Mouse (Mus musculus) cerebellum, adult 2 months (tissue): Measurements from ENCODE around the gene Ccr3. TPM values are rescaled to one million over a fixed set of nuclear protein-coding genes. Genes with fewer than 3 reads are reported as not detected.
"Not testable (repeated sequence)": the region's sequence is repeated elsewhere in the genome, so short reads cannot be mapped to it uniquely, and the experiment has no call there.

Experiments used
- DNase-seq, 2 experiments: peaks; one replicate each; pipeline ENCODE4 v3.0.0; 2021
- H3K27ac ChIP-seq: fragments of 200-500 bp; 2 replicates; pipeline ENCODE4 v1.5.1; 2012; ENCODE audit warnings: low read length, control low read depth, inconsistent platforms; ENCODE audit not compliant: insufficient read depth
- H3K27me3 ChIP-seq: fragments of 200-500 bp; 2 replicates; pipeline ENCODE4 v1.6.1; 2012; ENCODE audit warnings: inconsistent platforms, mild to moderate bottlenecking, low read length, moderate library complexity; ENCODE audit not compliant: control insufficient read depth, insufficient read depth
- H3K4me1 ChIP-seq: fragments of 200-500 bp; 2 replicates; pipeline ENCODE4 v1.6.1; 2011; ENCODE audit warnings: low read length; ENCODE audit not compliant: control insufficient read depth, insufficient read depth
- H3K4me3 ChIP-seq: fragments of 200-500 bp; replicated peaks from 2 replicates; pipeline ENCODE3; 2011; ENCODE audit warnings: mild to moderate bottlenecking, low read depth, low read length, control low read depth; ENCODE audit not compliant: insufficient read depth
- CTCF ChIP-seq: fragments of 200-500 bp; IDR thresholded peaks from 2 replicates; pipeline ENCODE4 v1.5.1; 2011; ENCODE audit warnings: low read depth, mild to moderate bottlenecking, control low read depth, low read length, moderate library complexity, borderline replicate concordance; ENCODE audit not compliant: insufficient read depth
- POLR2A ChIP-seq: fragments of 200-500 bp; IDR thresholded peaks from 2 replicates; pipeline ENCODE4 v1.6.1; 2011; ENCODE audit warnings: low read length, control low read depth, borderline replicate concordance; ENCODE audit not compliant: insufficient read depth
- WGBS: fragments of 180-500 bp; shearing (Covaris S2); methylation state at CpG from one replicate; pipeline ENCODE4 v1.1.7; 2018; 5-methylcytosine and 5-hydroxymethylcytosine counted together
- polyA plus RNA-seq: library from polyadenylated mRNA; depleted of rRNA; stranded (reverse); fragments of >200 nt; gene quantifications from 2 replicates; pipeline ENCODE4 v1.2.3, GENCODE M21; 2012; rRNA removed

Ccr3 gene
- polyA plus RNA-seq, 1 experiment: not detected

DNA sequence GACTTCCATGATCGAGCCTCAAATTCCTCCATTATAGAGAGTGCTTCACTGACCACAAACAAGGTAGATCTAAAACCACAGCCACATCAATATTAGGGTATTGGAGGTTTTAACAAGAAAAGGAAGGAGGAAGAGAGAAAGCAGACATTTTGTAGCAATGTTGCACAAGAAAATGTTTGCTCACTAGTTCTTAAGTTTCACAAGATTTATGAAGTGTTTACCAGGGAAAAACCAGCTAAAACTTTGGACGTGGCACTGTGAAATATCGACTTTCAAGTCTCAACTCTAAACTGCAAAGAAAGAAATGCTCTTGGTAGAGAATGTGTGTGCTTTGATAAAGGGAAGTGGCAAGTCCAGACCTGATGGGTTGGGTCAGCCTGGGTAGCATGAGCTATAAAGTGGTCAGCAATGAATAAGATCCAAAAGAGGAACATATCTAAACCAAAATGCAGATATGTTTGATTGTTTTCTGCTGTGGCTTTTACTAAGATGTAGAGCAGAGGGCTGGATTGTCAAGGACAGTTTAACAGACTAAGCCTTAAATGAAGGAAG is 34.5 kb downstream of the Ccr3 start:
- H3K27me3 ChIP-seq: no peaks in the 10 kb centered on the region
- H3K27ac ChIP-seq: no peak overlapping the region
- 84% methylated on average over 3 of the region's 3 CpGs for WGBS
- no peak overlapping the region for H3K4me3 ChIP-seq
- TF ChIP-seq CTCF (no peak), POLR2A (no peak)
- no peaks in the 10 kb centered on the region for H3K4me1 ChIP-seq
- DNase-seq: no peak

DNA sequence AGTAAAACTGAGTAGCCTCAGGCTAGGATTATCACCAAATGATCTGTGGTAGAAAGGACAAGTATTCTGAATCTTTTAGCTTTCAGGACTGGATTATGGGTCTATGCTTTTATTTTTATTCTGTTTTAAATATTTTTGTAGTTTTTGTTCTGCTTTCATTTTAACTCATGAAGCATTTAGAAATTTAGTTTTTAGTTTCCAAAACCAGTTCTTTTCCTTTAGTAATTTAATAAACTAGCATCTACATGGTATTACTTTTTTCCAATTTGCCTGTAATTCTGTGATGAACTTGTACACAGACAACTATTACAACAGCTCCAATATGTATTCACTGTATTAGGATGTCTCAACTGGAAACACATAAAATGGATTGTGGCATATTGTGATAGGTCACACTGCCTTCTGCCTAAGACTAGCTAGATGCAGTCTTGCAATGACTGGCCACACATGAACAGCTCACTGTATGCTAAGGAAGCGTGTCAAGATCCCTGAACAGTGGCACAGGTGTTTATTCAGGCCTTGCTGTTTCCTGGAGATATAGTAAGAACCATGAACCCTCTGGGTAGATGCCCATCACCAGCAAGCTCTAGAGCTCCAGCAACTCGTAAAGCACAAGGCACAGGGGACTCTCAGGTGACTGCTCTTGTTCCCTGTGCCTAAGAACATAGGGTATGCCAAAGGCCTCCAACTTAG is 38.0 kb downstream of the Ccr3 start:
- WGBS: 60% methylated on average over 2 of the region's 2 CpGs
- Histone ChIP-seq H3K27ac (no peak overlapping the region), H3K4me3 (no peak overlapping the region), H3K27me3 (no peaks in the 10 kb centered on the region), H3K4me1 (no peaks in the 10 kb centered on the region)
- DNase-seq: no peak
- TF ChIP-seq POLR2A (no peak), CTCF (no peak)

DNA sequence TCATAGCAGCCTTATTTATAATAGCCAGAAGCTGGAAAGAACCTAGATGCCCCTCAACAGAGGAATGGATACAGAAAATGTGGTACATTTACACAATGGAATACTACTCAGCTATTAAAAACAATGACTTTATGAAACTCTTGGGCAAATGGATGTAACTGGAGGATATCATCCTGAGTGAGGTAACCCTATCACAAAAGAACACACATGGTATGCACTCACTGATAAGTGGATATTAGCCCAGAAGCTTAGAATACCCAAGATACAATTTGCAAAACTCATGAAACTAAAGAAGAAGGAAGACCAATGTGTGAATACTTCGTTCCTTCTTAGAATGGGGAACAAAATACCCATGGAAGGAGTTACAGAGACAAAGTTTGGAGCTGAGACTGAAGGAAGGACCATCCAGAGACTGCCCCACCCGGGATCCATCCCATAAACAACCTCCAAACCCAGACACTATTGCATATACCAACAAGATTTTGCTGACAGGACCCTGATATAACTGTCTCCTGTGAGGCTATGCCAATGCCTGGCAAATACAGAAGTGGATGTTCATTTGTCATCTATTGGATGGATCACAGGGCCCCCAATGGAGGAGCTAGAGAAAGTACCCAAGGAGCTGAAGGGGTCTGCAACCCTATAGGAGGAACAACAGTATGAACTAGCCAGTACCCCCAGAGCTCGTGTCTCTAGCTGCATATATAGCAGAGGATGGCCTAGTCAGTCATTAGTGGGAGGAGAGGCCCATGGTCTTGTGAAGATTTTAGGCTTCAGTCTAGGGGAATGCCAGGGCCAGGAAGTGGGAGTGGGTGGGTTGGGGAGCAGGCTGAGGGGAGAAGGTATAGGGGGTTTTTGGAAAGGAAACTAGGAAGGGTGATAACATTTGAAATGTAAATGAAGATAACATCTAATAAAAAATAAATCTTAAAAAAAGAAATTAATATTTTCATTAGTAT is 40.0 kb downstream of the Ccr3 start:
- H3K27me3 ChIP-seq, DNase-seq, H3K27ac ChIP-seq, H3K4me3 ChIP-seq, H3K4me1 ChIP-seq: not testable (repeated sequence)
- WGBS: 52% methylated on average over 3 of the region's 3 CpGs

DNA sequence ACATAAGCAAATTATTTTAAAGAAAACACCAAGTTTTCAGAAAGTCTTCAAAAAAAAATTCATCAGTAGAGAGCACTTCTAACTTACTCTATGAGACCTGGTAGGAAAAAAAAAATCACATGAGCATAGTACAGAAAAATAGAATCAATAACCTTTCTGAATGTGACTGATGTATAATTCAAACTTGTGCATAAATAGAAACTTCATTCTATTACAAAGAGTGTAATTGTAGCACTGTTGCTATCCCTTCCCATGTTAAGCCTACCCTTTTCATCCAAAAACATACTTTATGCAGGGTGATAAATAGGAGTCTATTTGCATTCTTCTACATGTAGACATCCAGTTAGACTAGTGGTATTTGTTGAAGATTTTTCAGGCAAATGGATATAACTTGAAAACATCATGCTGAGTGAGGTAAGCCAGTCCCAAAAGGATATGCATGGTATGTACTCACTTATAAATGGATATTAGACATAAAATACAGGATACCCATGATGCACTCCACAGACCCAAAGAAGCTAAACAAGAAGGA is 44.9 kb downstream of the Ccr3 start:
- DNase-seq: no peak
- H3K4me3 ChIP-seq: no peak overlapping the region
- TF ChIP-seq CTCF (no peak), POLR2A (no peak)

DNA sequence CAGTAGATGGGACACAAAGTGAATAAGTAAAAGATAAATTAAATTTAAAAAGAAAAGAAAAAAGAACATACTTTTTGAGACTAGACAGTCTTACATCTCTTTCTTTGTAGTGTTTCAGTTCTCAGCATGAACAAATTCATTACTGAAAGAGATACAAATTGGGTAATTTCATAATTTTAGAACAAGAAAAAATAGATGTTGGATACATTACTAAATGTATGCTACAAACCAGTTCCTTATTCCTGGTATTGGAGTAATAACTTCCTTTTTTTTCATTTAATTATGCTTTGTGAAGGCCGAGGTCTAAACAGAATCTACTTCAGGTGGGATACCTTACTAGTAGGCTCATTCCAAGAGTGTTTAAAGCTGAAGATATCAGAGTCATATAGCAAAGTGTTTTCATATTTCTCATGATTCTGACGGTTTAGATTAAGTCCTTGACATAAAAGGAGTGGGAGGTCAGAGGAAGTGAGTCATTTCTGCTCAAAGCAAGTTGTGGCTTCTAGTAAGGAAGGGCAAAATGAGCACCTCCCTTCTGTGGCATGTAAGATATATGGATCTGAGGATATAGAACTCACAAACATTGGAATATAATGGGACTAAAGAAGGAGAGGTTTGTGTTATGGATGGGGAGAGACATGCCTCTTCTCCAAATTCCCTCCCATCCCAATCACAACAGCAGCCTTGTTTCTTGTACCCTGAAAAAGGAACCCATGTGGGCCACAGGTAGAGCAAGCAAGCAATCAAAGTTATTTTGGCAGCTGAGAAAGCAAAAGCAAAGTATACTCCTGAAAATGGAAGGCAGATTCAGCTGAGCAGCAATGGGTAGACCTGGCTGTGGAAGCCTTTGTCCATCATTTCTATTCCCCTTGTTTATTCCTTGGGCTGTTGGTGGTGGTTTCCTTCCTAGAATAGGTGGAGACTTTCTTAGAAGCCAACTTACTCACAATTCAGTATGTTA is 46.6 kb downstream of the Ccr3 start:
- Histone ChIP-seq H3K27me3 (no peaks in the 10 kb centered on the region), H3K4me3 (no peak overlapping the region), H3K4me1 (no peaks in the 10 kb centered on the region), H3K27ac (no peak overlapping the region)
- WGBS: 67% methylated on average over 2 of the region's 2 CpGs
- DNase-seq: no peak
- TF ChIP-seq CTCF (no peak), POLR2A (no peak)

More for the DNA sequence above, 44.9 kb downstream of the Ccr3 start:
- H3K27me3 ChIP-seq: no peaks in the 10 kb centered on the region
- no peak overlapping the region for H3K27ac ChIP-seq
- H3K4me1 ChIP-seq: no peaks in the 10 kb centered on the region

DNA sequence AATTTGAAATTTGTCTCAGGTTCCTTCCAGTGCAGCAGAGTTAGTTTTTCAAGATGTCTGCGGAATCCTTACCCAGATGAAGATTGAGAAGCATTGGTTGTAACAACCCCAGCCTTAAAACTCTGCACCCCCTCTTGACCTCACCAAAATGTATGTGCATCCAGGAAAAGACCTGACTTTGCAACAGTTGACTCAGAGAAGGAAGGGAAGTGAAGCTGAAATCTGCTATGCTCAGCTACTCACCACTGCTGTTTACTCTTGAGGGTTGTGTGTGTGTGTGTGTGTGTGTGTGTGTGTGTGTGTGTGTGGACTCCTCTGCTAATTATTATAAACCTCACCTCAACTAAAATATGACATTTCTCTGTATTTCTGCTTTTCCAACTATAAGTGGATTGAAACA is 49.7 kb downstream of the Ccr3 start:
- 78% methylated on average over 1 of the region's 1 CpGs for WGBS
- Histone ChIP-seq H3K27me3 (no peaks in the 10 kb centered on the region), H3K4me1 (no peaks in the 10 kb centered on the region), H3K27ac (no peak overlapping the region), H3K4me3 (no peak overlapping the region)
- no peak for DNase-seq
- TF ChIP-seq CTCF: no peak

DNA sequence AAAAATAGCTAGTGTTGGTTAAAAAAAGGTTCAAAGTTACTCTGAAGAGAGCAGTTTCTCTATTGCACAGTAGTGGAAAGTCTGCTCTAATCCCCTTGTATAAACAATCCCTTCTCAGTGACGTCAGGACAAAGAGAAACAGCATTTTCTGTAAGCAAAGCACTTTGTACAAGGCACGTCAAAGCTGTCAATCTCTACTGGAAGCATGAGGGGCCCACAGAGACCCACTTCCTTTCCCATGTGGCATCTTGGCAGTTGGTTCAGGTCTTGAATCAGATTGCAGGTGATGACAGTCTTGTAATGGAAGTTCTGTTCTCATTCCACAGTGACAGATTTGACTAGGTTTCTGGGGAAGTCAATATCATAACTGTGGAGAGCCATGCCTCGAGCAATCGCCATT is 58.0 kb downstream of the Ccr3 start:
- H3K27me3 ChIP-seq: no peaks in the 10 kb centered on the region
- DNase-seq: no peak
- H3K27ac ChIP-seq: no peak overlapping the region
- TF ChIP-seq CTCF (no peak), POLR2A (no peak)
- H3K4me1 ChIP-seq: no peaks in the 10 kb centered on the region
- WGBS: 60% methylated on average over 4 of the region's 4 CpGs
- H3K4me3 ChIP-seq: no peak overlapping the region

DNA sequence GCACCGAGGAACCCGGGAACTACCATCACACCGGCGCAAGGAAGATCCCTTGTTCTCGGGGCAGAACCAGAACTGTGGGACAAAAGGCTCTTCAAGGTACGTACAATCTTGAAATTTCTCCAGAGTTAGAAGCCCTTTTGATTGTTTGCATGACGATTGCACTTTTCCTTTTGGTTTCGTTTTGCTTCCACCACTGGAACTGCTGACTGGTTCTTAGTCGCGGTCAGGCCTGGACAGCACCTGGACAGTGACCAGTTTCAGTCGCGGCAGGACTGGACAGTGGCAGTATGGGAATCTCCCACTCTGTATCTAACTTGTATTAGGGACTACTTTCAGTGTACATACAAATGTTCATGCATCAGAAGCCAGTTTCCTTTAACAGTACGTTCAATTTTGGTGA is 58.7 kb downstream of the Ccr3 start:
- not testable (repeated sequence) for H3K27ac ChIP-seq, DNase-seq, H3K4me3 ChIP-seq, H3K27me3 ChIP-seq, H3K4me1 ChIP-seq
- 90% methylated on average over 13 of the region's 13 CpGs for WGBS

Other genes starting within 250 kb of the Ccr3 start
- gene Cxcr6, start 215.5 kb upstream of the Ccr3 start, polyA plus RNA-seq: 0.06 and 0.07 TPM in 2 replicates
- 17.6 and 18.0 TPM in 2 replicates for gene Fyco1, start 170.1 kb upstream of the Ccr3 start, polyA plus RNA-seq
- gene Xcr1, start 159.9 kb upstream of the Ccr3 start, polyA plus RNA-seq: not detected in 2 replicates
- gene Ccr1, start 53.3 kb upstream of the Ccr3 start, polyA plus RNA-seq: 0.13 and 0.16 TPM in 2 replicates
- 0.10 TPM in 1 of 2 replicates, not detected in the other for gene Ccr1l1, start 43.6 kb upstream of the Ccr3 start, polyA plus RNA-seq
- gene Ccr2, start 80.0 kb downstream of the Ccr3 start, polyA plus RNA-seq: 0.10 and 0.13 TPM in 2 replicates
- 1.6 and 1.8 TPM in 2 replicates for gene Ccr5, start 99.6 kb downstream of the Ccr3 start, polyA plus RNA-seq